Mouse (Mus musculus): ENCODE results near the gene Olfr237-ps1.
"Not testable (repeated sequence)": the region's sequence is repeated elsewhere in the genome, so short reads cannot be mapped to it uniquely, and the experiment has no call there.

The Olfr237-ps1 gene

GRCm38 (mm10) chr6:43146267-43146666 lies at the start of gene Olfr237-ps1:
TSS of gene Olfr237-ps1 (plus strand) at chr6:43146567.
- DNase-seq = not testable (repeated sequence)

GRCm38 (mm10) chr6:43106069-43106468 lies 40.3 kb upstream of the Olfr237-ps1 start, which contains the start of gene Olfr441:
TSS of gene Olfr441 (plus strand) at chr6:43106369.
- DNase-seq = not testable (repeated sequence)

- no peak for DNase-seq
Observed at GRCm38 (mm10) chr6:43159502-43159901, 13.1 kb downstream of the Olfr237-ps1 start.

- no peak for DNase-seq
Observed at GRCm38 (mm10) chr6:43162982-43163381, 16.6 kb downstream of the Olfr237-ps1 start, which contains the start of gene Olfr437. TSS of gene Olfr437 (plus strand) at chr6:43163282.

GRCm38 (mm10) chr6:43167246-43167645 lies 20.9 kb downstream of the Olfr237-ps1 start:
- no peak for DNase-seq

GRCm38 (mm10) chr6:43171840-43172239 lies 25.5 kb downstream of the Olfr237-ps1 start, which contains the start of gene Olfr13:
TSS of gene Olfr13 (plus strand) at chr6:43172140.
- no peak for DNase-seq

GRCm38 (mm10) chr6:43178129-43178528 lies 31.8 kb downstream of the Olfr237-ps1 start:
- DNase-seq = no peak

GRCm38 (mm10) chr6:43178584-43179501 lies 32.5 kb downstream of the Olfr237-ps1 start:
- no peak for DNase-seq

- DNase-seq = no peak
Observed at GRCm38 (mm10) chr6:43190986-43191385, 44.6 kb downstream of the Olfr237-ps1 start.

- no peak for DNase-seq
Observed at GRCm38 (mm10) chr6:43196781-43197180, 50.4 kb downstream of the Olfr237-ps1 start, which contains the start of gene Olfr435. TSS of gene Olfr435 (plus strand) at chr6:43197146.

- no peak for DNase-seq
Observed at GRCm38 (mm10) chr6:43198094-43198493, 51.7 kb downstream of the Olfr237-ps1 start.

GRCm38 (mm10) chr6:43202786-43203185 lies 56.4 kb downstream of the Olfr237-ps1 start:
- no peak for DNase-seq

- DNase-seq = no peak
Observed at GRCm38 (mm10) chr6:43205355-43205754, 59.0 kb downstream of the Olfr237-ps1 start.
